Mouse (Mus musculus): ENCODE data around the gene Dysf.

Dysf gene

GRCm38 (mm10) chr6:84231108-84231507 lies 222.7 kb downstream of the Dysf start:
- DNase-seq (ENCODE audit: low read depth, low spot score): peak; percentile 28

DNA sequence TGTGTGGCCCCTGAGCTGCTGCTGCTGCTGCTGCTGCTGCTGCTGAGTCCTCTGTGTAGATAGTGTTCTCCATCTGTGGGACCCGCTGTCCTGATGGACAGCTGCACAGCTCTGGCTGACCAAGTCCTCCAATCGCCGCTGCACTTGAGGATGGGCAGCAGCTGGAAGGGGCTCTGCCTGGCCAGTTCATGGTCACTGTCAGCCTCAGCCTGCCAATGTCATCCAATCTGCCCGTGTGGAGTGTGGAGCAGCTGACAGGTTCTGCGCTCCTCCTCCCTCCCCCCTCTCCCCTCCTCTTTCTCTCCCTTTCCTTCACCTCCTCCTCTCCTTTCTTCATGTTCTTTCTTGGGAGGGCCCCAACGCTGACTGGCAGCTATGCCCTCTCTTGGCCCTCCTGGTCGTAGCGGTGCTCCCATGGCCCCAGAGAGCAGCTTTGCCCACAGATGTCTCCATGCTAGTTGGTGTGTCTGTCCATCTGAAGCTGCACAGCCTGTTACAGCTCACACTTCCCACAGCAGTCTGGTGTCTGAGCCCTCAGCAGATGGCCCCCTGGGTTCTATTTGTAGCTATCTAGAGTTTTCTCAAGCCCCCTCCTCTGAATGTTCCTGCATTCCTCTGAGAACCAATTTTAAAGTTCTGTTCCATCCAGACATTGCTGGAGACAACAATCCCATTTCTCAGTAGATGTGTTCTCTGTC lies 223.8 kb downstream of the Dysf start:
- peak; percentile 23 for DNase-seq (ENCODE audit: low read depth, low spot score)

DNA sequence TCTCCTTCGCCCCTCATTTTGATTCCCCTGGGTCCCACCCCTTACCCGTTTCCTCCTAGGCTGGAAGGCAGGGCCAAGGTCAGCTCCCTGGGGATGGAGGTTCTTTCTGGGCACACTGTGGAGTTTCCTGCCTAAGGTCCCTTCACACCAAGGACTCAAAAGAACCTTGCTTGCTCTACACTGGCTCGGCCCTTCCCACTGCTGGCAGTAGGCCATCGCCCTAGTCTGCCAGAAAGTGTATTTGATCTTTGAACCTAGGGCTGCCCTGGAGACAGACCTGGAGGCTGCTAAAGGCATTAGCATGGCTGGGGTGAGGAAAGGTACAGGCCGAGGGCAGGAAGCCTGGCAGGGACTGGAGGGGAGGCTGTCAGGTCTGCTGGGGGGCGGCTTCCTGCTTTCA lies 225.4 kb downstream of the Dysf start:
- no peak for DNase-seq (ENCODE audit: low read depth, low spot score)

GRCm38 (mm10) chr6:84235365-84235764 lies 227.0 kb downstream of the Dysf start:
- no peak for DNase-seq (ENCODE audit: low read depth, low spot score)

GRCm38 (mm10) chr6:84243385-84243784 lies 235.0 kb downstream of the Dysf start:
- DNase-seq (ENCODE audit: low read depth, low spot score): no peak

DNA sequence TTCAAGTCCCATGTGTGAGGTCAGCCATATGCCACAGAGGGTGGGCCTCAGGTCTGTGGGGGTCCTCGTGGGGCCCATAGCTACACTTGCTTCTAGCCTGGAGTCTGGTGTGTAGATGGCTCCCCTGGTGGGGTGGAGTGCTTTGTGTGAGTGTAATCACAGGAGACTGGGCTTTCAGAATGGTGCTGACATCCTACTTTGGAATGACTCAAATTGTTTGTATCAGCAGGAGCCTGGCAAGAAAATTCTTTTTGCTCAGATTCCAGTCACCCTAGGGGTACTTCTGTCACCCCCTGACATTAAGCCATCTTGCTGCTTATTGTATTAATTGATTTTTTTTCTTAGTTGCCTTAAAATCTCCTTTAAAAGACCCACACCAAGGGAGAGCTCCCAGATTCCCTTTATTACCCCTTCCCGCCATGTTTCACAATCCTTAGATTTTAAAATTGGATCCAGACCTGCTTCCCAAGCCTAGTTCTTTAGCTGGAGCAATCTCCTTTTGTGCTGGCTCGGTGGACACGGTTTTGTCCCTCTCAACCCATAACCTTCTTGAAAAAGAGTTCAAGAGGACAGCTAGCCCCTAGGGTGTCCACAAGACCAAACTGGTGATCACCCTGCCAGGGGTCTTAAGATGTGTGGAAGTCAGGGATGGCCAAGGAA lies 237.8 kb downstream of the Dysf start:
- DNase-seq (ENCODE audit: low read depth, low spot score): no peak

DNA sequence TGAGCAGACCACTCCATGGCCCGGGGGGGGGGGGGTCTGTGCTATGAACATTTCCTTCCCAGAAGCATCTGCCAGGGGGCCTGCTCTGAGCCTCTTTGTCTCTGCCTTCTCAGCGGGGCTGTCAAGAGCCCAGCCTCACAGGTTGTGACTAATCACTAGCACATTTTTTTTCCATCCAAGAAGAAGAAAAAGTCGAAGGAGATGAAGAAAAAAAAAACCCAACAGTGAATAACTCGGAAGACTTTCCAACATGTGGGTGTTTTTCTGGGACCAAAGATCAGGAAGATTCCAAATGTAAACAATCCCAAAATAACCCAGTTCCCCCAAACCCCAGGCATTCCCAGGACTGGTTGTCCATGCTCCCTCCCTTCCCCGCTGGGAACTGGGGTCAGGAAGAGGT lies 238.6 kb downstream of the Dysf start:
- no peak for DNase-seq (ENCODE audit: low read depth, low spot score)
